Mouse (Mus musculus): ENCODE measurements around the gene Cradd. TPM values are rescaled to one million over a fixed set of nuclear protein-coding genes. Genes with fewer than 3 reads are reported as not detected.

Cradd gene
- polyA plus RNA-seq, 1 experiment from 2014 or later: 14.4 TPM

DNA sequence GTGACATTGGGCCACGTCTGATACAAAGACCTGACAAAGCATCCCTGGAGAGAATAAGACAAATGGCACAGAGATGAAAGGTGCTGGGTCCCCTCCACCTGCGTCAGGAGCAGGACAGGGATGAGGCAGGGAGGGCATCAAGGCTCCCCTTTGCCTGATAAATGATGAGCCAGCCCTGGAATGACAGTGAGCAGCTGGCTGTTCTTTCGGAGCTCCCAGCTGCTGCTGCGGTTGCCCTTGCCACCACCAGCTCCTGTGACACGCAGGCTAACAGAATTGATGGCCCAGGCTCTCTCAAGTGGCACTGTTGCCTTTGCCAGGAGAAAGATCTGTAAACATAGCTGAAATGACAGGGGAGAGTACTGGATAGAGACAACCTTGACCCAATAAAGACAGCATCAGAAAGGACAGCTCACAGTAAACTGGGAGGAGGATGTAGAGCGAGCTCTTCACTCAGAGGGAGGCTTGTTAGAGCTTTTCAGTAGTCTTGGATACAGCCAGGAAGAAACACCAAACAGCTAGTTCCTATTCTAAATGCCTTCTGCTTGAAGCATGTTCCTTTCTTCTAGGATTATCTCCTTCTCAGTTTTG, 31.8 kb upstream of the Cradd start:
- ATAC-seq (ENCODE audit: low FRiP score, low read depth): no peak
- no peak overlapping the region for H3K9ac ChIP-seq (replicated peaks)
- H3K4me2 ChIP-seq (replicated peaks): no peak overlapping the region
- 51% methylated on average over 6 of the region's 6 CpGs for WGBS
- H3K27ac ChIP-seq (replicated peaks): no peak overlapping the region
- H3K9me3 ChIP-seq: no peaks in the 10 kb centered on the region
- H3K27me3 ChIP-seq: no peaks in the 10 kb centered on the region
- no peak overlapping the region for H3K4me3 ChIP-seq
- no peaks in the 10 kb centered on the region for H3K36me3 ChIP-seq
- H3K4me1 ChIP-seq: no peaks in the 10 kb centered on the region

DNA sequence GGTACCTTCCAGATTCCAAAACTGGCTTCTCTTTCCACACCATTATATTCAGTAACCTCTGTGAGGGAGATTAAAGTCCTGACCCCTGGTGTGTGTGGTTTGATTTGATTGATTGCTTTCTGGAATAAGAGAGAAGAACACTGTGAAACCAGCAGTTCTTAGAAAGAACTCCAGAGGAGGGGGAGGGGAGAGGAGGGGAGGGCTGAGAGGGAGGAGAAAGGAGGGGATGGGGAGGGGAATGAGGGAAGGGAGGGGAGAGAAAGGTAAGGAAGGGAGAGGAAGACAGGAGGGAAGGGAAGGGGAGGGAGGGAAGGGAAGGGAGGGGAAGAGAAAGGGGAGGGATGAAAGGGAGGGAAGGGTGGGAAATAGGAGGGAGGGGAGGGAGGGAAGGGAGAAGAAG, 30.7 kb upstream of the Cradd start:
- no peak for ATAC-seq (ENCODE audit: low FRiP score, low read depth)

DNA sequence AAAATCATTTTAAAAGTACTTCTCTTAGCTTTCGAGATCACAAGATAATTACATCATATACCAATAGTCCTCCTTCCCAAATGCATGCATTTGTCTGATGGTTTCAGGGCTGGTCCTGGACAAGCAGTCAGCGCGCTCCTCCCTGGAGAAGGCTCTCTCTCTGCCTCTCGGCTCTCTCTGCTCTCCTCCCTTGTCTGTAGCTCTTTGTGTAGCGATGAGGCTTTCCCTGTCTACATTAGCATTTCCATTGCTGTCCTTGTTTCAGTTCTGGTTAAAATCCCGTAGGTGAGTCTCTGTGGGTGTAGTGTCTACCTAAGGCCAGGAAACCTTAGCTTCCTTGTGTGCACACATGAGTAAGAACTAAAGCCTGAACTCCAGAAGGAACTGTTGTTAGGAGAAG, 30.1 kb upstream of the Cradd start:
- Histone ChIP-seq H3K27me3 (no peaks in the 10 kb centered on the region), H3K36me3 (no peaks in the 10 kb centered on the region), H3K9me3 (no peaks in the 10 kb centered on the region), H3K27ac (replicated peaks) (no peak overlapping the region), H3K4me3 (no peak overlapping the region), H3K4me1 (no peaks in the 10 kb centered on the region), H3K9ac (replicated peaks) (no peak overlapping the region), H3K4me2 (replicated peaks) (no peak overlapping the region)
- ATAC-seq (ENCODE audit: low FRiP score, low read depth): no peak
- 65% methylated on average over 6 of the region's 6 CpGs for WGBS

More for the DNA sequence above, 30.7 kb upstream of the Cradd start:
- Histone ChIP-seq H3K27ac (replicated peaks) (no peak overlapping the region), H3K9ac (replicated peaks) (no peak overlapping the region), H3K9me3 (no peaks in the 10 kb centered on the region), H3K4me1 (no peaks in the 10 kb centered on the region), H3K4me3 (no peak overlapping the region), H3K27me3 (no peaks in the 10 kb centered on the region), H3K36me3 (no peaks in the 10 kb centered on the region), H3K4me2 (replicated peaks) (no peak overlapping the region)

- Histone ChIP-seq H3K9me3 (peaks cover 4% of the 10 kb centered on the region; the same call in 1 of the 2 replicates), H3K4me1 (no peaks in the 10 kb centered on the region), H3K4me3 (no peak overlapping the region), H3K27ac (replicated peaks) (no peak overlapping the region), H3K9ac (replicated peaks) (no peak overlapping the region), H3K27me3 (no peaks in the 10 kb centered on the region), H3K4me2 (replicated peaks) (no peak overlapping the region), H3K36me3 (no peaks in the 10 kb centered on the region)
- no peak for ATAC-seq (ENCODE audit: low FRiP score, low read depth)
- WGBS: 79% methylated on average over 3 of the region's 3 CpGs
These were observed 24.5 kb upstream of the Cradd start for GRCm38 (mm10) chr10:95348457-95348856.

DNA sequence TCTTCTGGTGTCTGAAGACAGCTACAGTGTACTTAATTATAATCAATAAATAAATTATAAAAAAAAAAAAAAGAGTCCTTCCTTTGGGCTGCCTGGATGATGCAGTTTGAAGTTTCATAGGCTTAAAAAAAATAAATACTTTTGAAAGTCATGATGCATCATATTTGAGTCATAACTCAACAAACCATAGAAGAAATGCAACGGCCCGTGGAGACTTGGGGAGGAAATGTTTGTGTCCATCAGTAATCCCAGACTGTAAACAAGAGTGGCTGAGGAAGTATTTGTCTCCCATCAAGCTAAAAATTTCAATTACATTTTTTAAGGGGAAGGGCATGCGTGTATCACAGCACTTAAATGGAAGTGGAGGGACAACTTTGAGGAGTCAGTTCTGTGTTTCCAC, 23.8 kb upstream of the Cradd start:
- Histone ChIP-seq H3K4me3 (no peak overlapping the region), H3K4me2 (replicated peaks) (no peak overlapping the region), H3K27me3 (no peaks in the 10 kb centered on the region), H3K27ac (replicated peaks) (no peak overlapping the region), H3K4me1 (no peaks in the 10 kb centered on the region), H3K9me3 (peaks cover 4% of the 10 kb centered on the region; the same call in 1 of the 2 replicates), H3K36me3 (no peaks in the 10 kb centered on the region), H3K9ac (replicated peaks) (no peak overlapping the region)
- ATAC-seq (ENCODE audit: low FRiP score, low read depth): no peak
- 96% methylated on average over 3 of the region's 3 CpGs for WGBS

DNA sequence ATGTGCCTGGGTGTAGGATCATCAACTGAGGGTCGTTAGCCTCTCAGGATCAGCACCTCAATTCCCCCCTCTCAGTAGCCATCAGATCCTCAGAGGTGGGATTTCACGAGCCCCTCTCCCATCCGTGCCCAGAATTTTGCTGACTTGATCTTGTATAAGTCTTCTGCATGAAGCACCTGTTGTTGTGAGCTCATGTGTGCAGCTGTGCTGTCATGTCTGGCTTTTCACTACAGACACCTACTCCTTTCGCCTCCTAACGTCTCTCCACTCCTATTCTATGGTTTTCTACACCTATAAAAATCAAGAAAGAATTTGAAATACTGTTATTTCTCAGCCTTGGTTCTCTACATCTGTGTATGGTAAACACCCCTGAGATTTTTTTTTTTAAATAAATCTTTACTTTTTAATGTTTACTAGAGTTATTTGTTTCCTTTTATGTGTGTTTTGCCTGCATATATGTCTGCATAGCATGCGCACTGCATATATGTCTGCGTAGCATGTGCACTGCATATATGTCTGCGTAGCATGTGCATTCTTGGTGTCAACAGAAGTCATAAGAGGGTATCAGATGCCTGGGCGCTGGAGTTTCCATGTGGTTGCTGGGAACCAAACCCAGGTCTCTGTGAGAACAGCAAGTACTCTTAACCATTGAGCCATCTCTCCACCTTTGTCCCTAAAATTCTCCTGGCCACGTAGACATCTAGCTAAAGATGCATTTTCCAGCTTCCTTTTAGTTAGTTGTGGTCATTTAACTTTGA, 19.1 kb upstream of the Cradd start:
- no peak for ATAC-seq (ENCODE audit: low FRiP score, low read depth)
- Histone ChIP-seq H3K4me2 (replicated peaks) (no peak overlapping the region), H3K27me3 (no peaks in the 10 kb centered on the region), H3K4me1 (no peaks in the 10 kb centered on the region), H3K27ac (replicated peaks) (no peak overlapping the region), H3K4me3 (no peak overlapping the region), H3K9me3 (peaks cover 4% of the 10 kb centered on the region; the same call in 1 of the 2 replicates), H3K36me3 (no peaks in the 10 kb centered on the region), H3K9ac (replicated peaks) (no peak overlapping the region)
- 89% methylated on average over 10 of the region's 10 CpGs for WGBS

GRCm38 (mm10) chr10:95340676-95341075, 16.7 kb upstream of the Cradd start:
- no peaks in the 10 kb centered on the region for H3K36me3 ChIP-seq
- H3K4me2 ChIP-seq (replicated peaks): no peak overlapping the region
- no peak overlapping the region for H3K9ac ChIP-seq (replicated peaks)
- H3K4me3 ChIP-seq: no peak overlapping the region
- ATAC-seq (ENCODE audit: low FRiP score, low read depth): no peak
- H3K4me1 ChIP-seq: peaks cover 10% of the 10 kb centered on the region
- 85% methylated on average over 4 of the region's 4 CpGs for WGBS
- no peaks in the 10 kb centered on the region for H3K27me3 ChIP-seq
- peaks cover 4% of the 10 kb centered on the region; the same call in 1 of the 2 replicates for H3K9me3 ChIP-seq
- no peak overlapping the region for H3K27ac ChIP-seq (replicated peaks)

- Histone ChIP-seq H3K27me3 (no peaks in the 10 kb centered on the region), H3K9ac (replicated peaks) (no peak overlapping the region), H3K4me1 (peaks cover 10% of the 10 kb centered on the region), H3K27ac (replicated peaks) (no peak overlapping the region), H3K9me3 (no peaks in the 10 kb centered on the region), H3K4me2 (replicated peaks) (no peak overlapping the region), H3K36me3 (no peaks in the 10 kb centered on the region), H3K4me3 (no peak overlapping the region)
- 79% methylated on average over 5 of the region's 5 CpGs for WGBS
- no peak for ATAC-seq (ENCODE audit: low FRiP score, low read depth)
These were observed 13.7 kb upstream of the Cradd start for GRCm38 (mm10) chr10:95337589-95337988.

- ATAC-seq (ENCODE audit: low FRiP score, low read depth): no peak
- H3K4me3 ChIP-seq: no peak overlapping the region
- H3K27ac ChIP-seq (replicated peaks): 0 out of 2 replicates have a peak overlapping the region, but pooled peaks have one; percentile 2
- no peaks in the 10 kb centered on the region for H3K27me3 ChIP-seq
- H3K9ac ChIP-seq (replicated peaks): no peak overlapping the region
- peaks cover 10% of the 10 kb centered on the region for H3K4me1 ChIP-seq
- H3K4me2 ChIP-seq (replicated peaks): no peak overlapping the region
- 46% methylated on average over 4 of the region's 4 CpGs for WGBS
- H3K36me3 ChIP-seq: no peaks in the 10 kb centered on the region
- no peaks in the 10 kb centered on the region for H3K9me3 ChIP-seq
These were observed 13.0 kb upstream of the Cradd start for GRCm38 (mm10) chr10:95336781-95337544.

DNA sequence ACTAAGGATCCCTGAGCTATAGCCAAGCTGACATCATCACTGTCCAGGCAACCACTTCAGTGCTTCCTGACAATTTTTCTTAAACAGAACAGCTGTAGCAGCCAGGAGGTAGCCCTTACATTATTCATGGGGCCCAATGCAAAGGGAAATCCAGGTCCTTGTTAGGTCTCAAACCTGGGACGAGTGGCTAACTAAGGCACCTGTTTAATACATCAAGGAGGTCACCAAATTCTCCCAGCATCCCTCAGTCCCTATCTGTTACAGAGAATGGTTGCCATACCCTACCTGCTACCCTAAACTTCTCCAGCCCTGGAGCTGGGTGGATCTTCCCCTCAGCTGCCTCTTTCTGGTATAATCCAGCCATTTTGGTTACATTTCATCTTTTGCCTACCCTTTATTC, 10.9 kb upstream of the Cradd start:
- H3K4me2 ChIP-seq (replicated peaks): no peak overlapping the region
- H3K36me3 ChIP-seq: no peaks in the 10 kb centered on the region
- H3K4me1 ChIP-seq: peaks cover 13% of the 10 kb centered on the region
- no peak overlapping the region for H3K9ac ChIP-seq (replicated peaks)
- no peaks in the 10 kb centered on the region for H3K9me3 ChIP-seq
- H3K27ac ChIP-seq (replicated peaks): no peak overlapping the region
- H3K4me3 ChIP-seq: no peak overlapping the region
- H3K27me3 ChIP-seq: no peaks in the 10 kb centered on the region
- WGBS: 84% methylated on average over 1 of the region's 1 CpGs
- no peak for ATAC-seq (ENCODE audit: low FRiP score, low read depth)

DNA sequence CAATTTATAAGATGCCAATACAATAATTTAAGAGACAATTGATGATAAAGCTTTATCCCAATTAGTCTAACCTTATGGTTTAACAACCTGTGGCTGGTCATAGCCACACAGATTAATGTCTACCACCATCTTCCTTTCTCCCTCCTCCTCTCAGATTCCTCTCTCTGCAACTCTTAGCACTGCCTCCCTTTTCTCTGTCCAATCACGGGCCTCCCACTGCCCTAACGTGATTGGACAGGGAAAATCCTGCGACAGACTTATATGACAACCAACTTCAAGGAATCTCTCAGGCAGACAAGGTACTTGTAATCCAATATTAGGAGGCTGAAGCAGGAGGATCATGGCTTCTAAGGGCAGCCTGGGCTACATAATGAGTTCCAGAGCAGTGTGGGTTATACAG, 8.7 kb upstream of the Cradd start:
- no peak overlapping the region for H3K4me2 ChIP-seq (replicated peaks)
- H3K36me3 ChIP-seq: no peaks in the 10 kb centered on the region
- H3K4me3 ChIP-seq: no peak overlapping the region
- no peak overlapping the region for H3K27ac ChIP-seq (replicated peaks)
- whole genome bisulfite sequencing: 83% methylated on average over 3 of the region's 3 CpGs
- no peak overlapping the region for H3K9ac ChIP-seq (replicated peaks)
- ATAC-seq (ENCODE audit: low FRiP score, low read depth): no peak
- H3K4me1 ChIP-seq: peaks cover 13% of the 10 kb centered on the region
- H3K27me3 ChIP-seq: no peaks in the 10 kb centered on the region
- no peaks in the 10 kb centered on the region for H3K9me3 ChIP-seq

All from midbrain, embryonic 12.5 days (tissue).